Mouse (Mus musculus) heart, postnatal 0 days (tissue): ENCODE measurements around the gene Tex33.

ENCODE experiments used
- CTCF ChIP-seq: IDR thresholded peaks from 2 replicates; pipeline ENCODE4 v1.5.1; 2016; ENCODE audit warnings: antibody characterized with exemption, control low read depth, low read depth
- EP300 ChIP-seq: IDR thresholded peaks from 2 replicates; pipeline ENCODE4 v1.6.1; 2016; ENCODE audit warnings: antibody characterized with exemption, low read depth

DNA sequence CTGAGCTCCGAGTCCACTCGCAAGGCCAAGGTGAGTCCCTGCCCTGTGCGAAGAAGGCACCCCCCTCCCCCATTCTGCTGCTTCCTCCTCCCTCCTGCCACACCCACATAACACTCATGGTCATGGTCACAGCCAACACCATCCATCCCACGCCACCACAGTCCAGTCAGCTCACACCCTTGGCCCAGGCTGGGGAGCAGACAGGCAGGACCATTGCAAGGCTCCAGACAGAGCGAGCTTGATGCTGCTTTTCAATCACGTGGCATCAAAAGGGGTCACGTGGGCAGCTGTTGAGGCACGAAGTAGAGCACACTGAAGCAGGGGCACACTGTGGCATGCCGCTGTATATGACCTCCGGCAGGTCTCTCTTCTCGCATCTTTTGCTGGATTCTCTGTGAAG is 40.0 kb upstream of the Tex33 start:
- TF ChIP-seq CTCF: no peak
- TF ChIP-seq EP300: no peak
